Mouse (Mus musculus): ENCODE data around the gene Psma1. TPM values are rescaled to one million over a fixed set of nuclear protein-coding genes. Genes with fewer than 3 reads are reported as not detected.

Gene Psma1
- polyA plus RNA-seq, 1 experiment from 2014 or later = 393 TPM

DNA sequence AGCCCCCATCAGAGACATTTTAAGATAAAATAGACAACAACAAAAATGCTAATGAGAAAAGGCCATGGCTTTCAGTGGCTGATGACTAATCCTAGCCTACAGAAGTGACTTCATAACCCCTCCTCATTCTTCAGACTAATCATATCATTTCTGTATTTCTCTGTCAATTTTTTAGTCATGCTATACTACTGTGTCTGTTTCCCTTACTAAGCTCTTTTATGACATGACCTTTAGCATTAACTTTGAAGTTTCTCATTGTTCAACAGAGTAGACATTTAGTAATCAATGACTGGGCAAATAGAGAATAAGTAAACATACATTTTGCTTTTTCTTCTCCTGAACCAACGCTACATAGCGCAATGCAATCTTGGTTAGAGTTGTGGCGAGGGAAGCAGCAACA lies 44.1 kb downstream of the Psma1 start:
- H3K4me3 ChIP-seq (ENCODE audit: low read length) = no peak overlapping the region
- no peak overlapping the region for H3K4me2 ChIP-seq (ENCODE audit: low read depth, low read length)
- H3K4me1 ChIP-seq (replicated peaks; ENCODE audit: control insufficient read depth, insufficient read depth, low read length) = no peaks in the 10 kb centered on the region
- H3K27me3 ChIP-seq (ENCODE audit: control insufficient read depth, insufficient read depth, low read depth, low read length) = no peaks in the 10 kb centered on the region
- 76% methylated on average over 3 of the region's 3 CpGs for WGBS
- no peaks in the 10 kb centered on the region for H3K9me3 ChIP-seq (ENCODE audit: control insufficient read depth, low read length)
- no peak overlapping the region for H3K27ac ChIP-seq (ENCODE audit: low read length)
- ATAC-seq (ENCODE audit: low read depth) = no peak
- H3K36me3 ChIP-seq (ENCODE audit: control insufficient read depth, insufficient read depth, low read length) = peaks cover 38% of the 10 kb centered on the region
- no peak overlapping the region for H3K9ac ChIP-seq (ENCODE audit: low read length)

- Histone ChIP-seq H3K27me3 (ENCODE audit: control insufficient read depth, insufficient read depth, low read depth, low read length) (no peaks in the 10 kb centered on the region), H3K36me3 (ENCODE audit: control insufficient read depth, insufficient read depth, low read length) (peaks cover 34% of the 10 kb centered on the region), H3K27ac (ENCODE audit: low read length) (no peak overlapping the region), H3K9me3 (ENCODE audit: control insufficient read depth, low read length) (no peaks in the 10 kb centered on the region), H3K4me3 (ENCODE audit: low read length) (no peak overlapping the region), H3K4me2 (ENCODE audit: low read depth, low read length) (no peak overlapping the region), H3K4me1 (replicated peaks; ENCODE audit: control insufficient read depth, insufficient read depth, low read length) (no peaks in the 10 kb centered on the region), H3K9ac (ENCODE audit: low read length) (no peak overlapping the region)
- 82% methylated on average over 1 of the region's 1 CpGs for WGBS
- ATAC-seq (ENCODE audit: low read depth) = no peak
Observed at GRCm38 (mm10) chr7:114226521-114226920, 49.4 kb downstream of the Psma1 start.

DNA sequence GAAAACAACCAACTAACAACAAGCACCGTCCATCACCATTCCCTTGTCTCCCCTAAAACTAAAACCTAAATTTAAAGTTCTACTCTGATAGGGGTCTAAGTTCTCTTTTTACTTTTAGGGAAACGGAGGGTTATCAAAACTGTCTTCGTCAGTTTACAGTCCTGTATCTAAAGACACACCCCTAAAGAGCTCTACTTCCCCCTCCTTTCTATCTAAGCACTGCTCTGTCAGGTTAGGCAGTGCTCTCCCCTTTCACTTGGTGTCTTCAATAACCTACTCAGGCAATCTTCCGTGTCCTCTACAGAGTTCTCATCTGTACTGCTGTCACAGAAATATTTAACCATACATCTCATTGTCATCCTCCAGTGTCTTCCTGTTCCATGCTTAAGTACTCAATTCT lies 55.5 kb downstream of the Psma1 start:
- Histone ChIP-seq H3K4me3 (ENCODE audit: low read length) (no peak overlapping the region), H3K27me3 (ENCODE audit: control insufficient read depth, insufficient read depth, low read depth, low read length) (no peaks in the 10 kb centered on the region), H3K36me3 (ENCODE audit: control insufficient read depth, insufficient read depth, low read length) (peaks cover 26% of the 10 kb centered on the region), H3K27ac (ENCODE audit: low read length) (no peak overlapping the region), H3K4me2 (ENCODE audit: low read depth, low read length) (no peak overlapping the region), H3K9ac (ENCODE audit: low read length) (no peak overlapping the region), H3K4me1 (replicated peaks; ENCODE audit: control insufficient read depth, insufficient read depth, low read length) (no peaks in the 10 kb centered on the region), H3K9me3 (ENCODE audit: control insufficient read depth, low read length) (no peaks in the 10 kb centered on the region)
- 83% methylated on average over 4 of the region's 4 CpGs for WGBS
- ATAC-seq (ENCODE audit: low read depth) = no peak

DNA sequence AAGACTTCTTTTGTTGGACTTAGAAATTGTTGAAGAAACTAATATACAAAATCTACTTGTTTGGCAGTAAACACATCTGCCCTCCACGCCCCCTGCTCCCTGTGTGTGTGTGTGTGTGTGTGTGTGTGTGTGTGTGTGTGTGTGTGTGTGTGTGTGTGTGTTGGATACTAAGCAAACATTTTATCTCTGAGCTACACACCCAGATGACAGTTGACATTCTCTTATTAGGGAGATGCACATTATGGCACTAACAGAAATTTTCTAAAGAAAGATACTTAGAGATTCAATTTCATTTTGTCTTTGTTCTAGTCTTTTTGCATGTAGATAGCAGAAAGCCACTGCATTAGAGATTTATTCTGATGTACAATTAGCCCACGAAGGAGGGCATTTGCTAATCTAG lies 59.0 kb downstream of the Psma1 start:
- Histone ChIP-seq H3K9ac (ENCODE audit: low read length) (no peak overlapping the region), H3K27me3 (ENCODE audit: control insufficient read depth, insufficient read depth, low read depth, low read length) (no peaks in the 10 kb centered on the region), H3K4me1 (replicated peaks; ENCODE audit: control insufficient read depth, insufficient read depth, low read length) (no peaks in the 10 kb centered on the region), H3K27ac (ENCODE audit: low read length) (no peak overlapping the region), H3K9me3 (ENCODE audit: control insufficient read depth, low read length) (no peaks in the 10 kb centered on the region), H3K4me2 (ENCODE audit: low read depth, low read length) (no peak overlapping the region), H3K4me3 (ENCODE audit: low read length) (no peak overlapping the region), H3K36me3 (ENCODE audit: control insufficient read depth, insufficient read depth, low read length) (peaks cover 33% of the 10 kb centered on the region)
- no peak for ATAC-seq (ENCODE audit: low read depth)
- WGBS = 80% methylated on average over 2 of the region's 2 CpGs

Other genes with a start within 250 kb of the Psma1 start
- 40.1 and 45.1 TPM in 2 replicates for gene Rras2, start 158.3 kb downstream of the Psma1 start, polyA plus RNA-seq (2015; fragmentation: Nextera tagmentation; extraction: Ambion mirVana)
- gene Copb1, start 21.4 kb downstream of the Psma1 start, polyA plus RNA-seq (2015; fragmentation: Nextera tagmentation; extraction: Ambion mirVana) = 123 and 126 TPM in 2 replicates
- 3.2 and 3.9 TPM in 2 replicates for gene Pde3b, start 139.2 kb upstream of the Psma1 start, polyA plus RNA-seq (2015; fragmentation: Nextera tagmentation; extraction: Ambion mirVana)

Data from lung, embryonic 16.5 days (tissue).